Mouse (Mus musculus): ENCODE measurements at regions not wholly inside any gene's neighbourhood (a gene's known extent, or its start where the extent isn't known, plus 50 kb on each side); places are given as distances from the start of the nearest gene placed in this dataset.

- ATAC-seq (ENCODE audit: extremely low read depth, insufficient number of reproducible peaks, low FRiP score, poor library complexity, severe bottlenecking) (no peak), DNase-seq (ENCODE audit: low spot score) (no peak)
- H3K36me3 ChIP-seq (replicated peaks): no peaks in the 10 kb centered on the region
Observed at GRCm38 (mm10) chr5:100238287-100239036, 78.9 kb upstream of the Tmem150c start.

GRCm38 (mm10) chr5:100237674-100238278 is 78.2 kb upstream of the Tmem150c start:
- H3K9me3 ChIP-seq (replicated peaks): peaks cover 37% of the 10 kb centered on the region
- H3K4me1 ChIP-seq (ENCODE audit: insufficient read depth, low read depth, low read length): no peaks in the 10 kb centered on the region
- no peaks in the 10 kb centered on the region for H3K27me3 ChIP-seq (ENCODE audit: insufficient read depth, low read length)
- TF ChIP-seq GATA1 (IDR thresholded peaks at IDR 0.05; ENCODE audit: borderline replicate concordance, low read length) (no peak), GATA2 (IDR thresholded peaks at IDR 0.05; ENCODE audit: borderline replicate concordance, low read depth, low read length) (no peak), POLR2AphosphoS5 (IDR thresholded peaks at IDR 0.05; ENCODE audit: insufficient replicate concordance, low read depth, low read length) (no peak), TAL1 (conservative IDR thresholded peaks at IDR 0.05; ENCODE audit: low read depth, low read length) (no peak), CTCF (IDR thresholded peaks at IDR 0.05; ENCODE audit: low read depth, low read length) (no peak)
- DNase-seq (ENCODE audit: low spot score) (no peak), ATAC-seq (ENCODE audit: extremely low read depth, insufficient number of reproducible peaks, low FRiP score, poor library complexity, severe bottlenecking) (no peak)
- no peak overlapping the region for H3K4me3 ChIP-seq (ENCODE audit: low read depth, low read length)
- no peaks in the 10 kb centered on the region for H3K36me3 ChIP-seq (replicated peaks)

More at GRCm38 (mm10) chr5:100238287-100239036, 78.9 kb upstream of the Tmem150c start:
- H3K4me1 ChIP-seq (ENCODE audit: insufficient read depth, low read depth, low read length): no peaks in the 10 kb centered on the region
- no peak for TF ChIP-seq GATA1 (IDR thresholded peaks at IDR 0.05; ENCODE audit: borderline replicate concordance, low read length)
- no peak for TF ChIP-seq TAL1 (conservative IDR thresholded peaks at IDR 0.05; ENCODE audit: low read depth, low read length)
- TF ChIP-seq POLR2AphosphoS5 (IDR thresholded peaks at IDR 0.05; ENCODE audit: insufficient replicate concordance, low read depth, low read length): no peak
- peaks cover 35% of the 10 kb centered on the region for H3K9me3 ChIP-seq (replicated peaks)
- no peak overlapping the region for H3K4me3 ChIP-seq (ENCODE audit: low read depth, low read length)
- no peaks in the 10 kb centered on the region for H3K27me3 ChIP-seq (ENCODE audit: insufficient read depth, low read length)

GRCm38 (mm10) chr5:100236277-100236676 is 76.7 kb upstream of the Tmem150c start:
- Histone ChIP-seq H3K27me3 (ENCODE audit: insufficient read depth, low read length) (no peaks in the 10 kb centered on the region), H3K4me1 (ENCODE audit: insufficient read depth, low read depth, low read length) (no peaks in the 10 kb centered on the region), H3K9me3 (replicated peaks) (peaks cover 30% of the 10 kb centered on the region), H3K4me3 (ENCODE audit: low read depth, low read length) (no peak overlapping the region), H3K36me3 (replicated peaks) (no peaks in the 10 kb centered on the region)
- DNase-seq (ENCODE audit: low spot score) (no peak), ATAC-seq (ENCODE audit: extremely low read depth, insufficient number of reproducible peaks, low FRiP score, poor library complexity, severe bottlenecking) (no peak)
- no peak for TF ChIP-seq TAL1 (conservative IDR thresholded peaks at IDR 0.05; ENCODE audit: low read depth, low read length)
- no peak for TF ChIP-seq GATA1 (IDR thresholded peaks at IDR 0.05; ENCODE audit: borderline replicate concordance, low read length)
- TF ChIP-seq CTCF (IDR thresholded peaks at IDR 0.05; ENCODE audit: low read depth, low read length): no peak
- TF ChIP-seq GATA2 (IDR thresholded peaks at IDR 0.05; ENCODE audit: borderline replicate concordance, low read depth, low read length): no peak
- TF ChIP-seq POLR2AphosphoS5 (IDR thresholded peaks at IDR 0.05; ENCODE audit: insufficient replicate concordance, low read depth, low read length): no peak

- ATAC-seq (ENCODE audit: extremely low read depth, insufficient number of reproducible peaks, low FRiP score, poor library complexity, severe bottlenecking) (no peak), DNase-seq (ENCODE audit: low spot score) (no peak)
- no peak for TF ChIP-seq POLR2AphosphoS5 (IDR thresholded peaks at IDR 0.05; ENCODE audit: insufficient replicate concordance, low read depth, low read length)
- no peak for TF ChIP-seq TAL1 (conservative IDR thresholded peaks at IDR 0.05; ENCODE audit: low read depth, low read length)
- no peaks in the 10 kb centered on the region for H3K4me1 ChIP-seq (ENCODE audit: insufficient read depth, low read depth, low read length)
- H3K9me3 ChIP-seq (replicated peaks): peaks cover 28% of the 10 kb centered on the region
- no peaks in the 10 kb centered on the region for H3K36me3 ChIP-seq (replicated peaks)
- no peak overlapping the region for H3K4me3 ChIP-seq (ENCODE audit: low read depth, low read length)
- H3K27me3 ChIP-seq (ENCODE audit: insufficient read depth, low read length): no peaks in the 10 kb centered on the region
Observed at GRCm38 (mm10) chr5:100232076-100232475, 72.5 kb upstream of the Tmem150c start.

- no peak for ATAC-seq (ENCODE audit: extremely low read depth, insufficient number of reproducible peaks, low FRiP score, poor library complexity, severe bottlenecking)
- no peak overlapping the region for H3K4me3 ChIP-seq (ENCODE audit: low read depth, low read length)
- TF ChIP-seq GATA1 (IDR thresholded peaks at IDR 0.05; ENCODE audit: borderline replicate concordance, low read length): no peak
- TF ChIP-seq POLR2AphosphoS5 (IDR thresholded peaks at IDR 0.05; ENCODE audit: insufficient replicate concordance, low read depth, low read length): no peak
- H3K9me3 ChIP-seq (replicated peaks): peaks cover 32% of the 10 kb centered on the region
- H3K36me3 ChIP-seq (replicated peaks): no peaks in the 10 kb centered on the region
- H3K4me1 ChIP-seq (ENCODE audit: insufficient read depth, low read depth, low read length): no peaks in the 10 kb centered on the region
- H3K27me3 ChIP-seq (ENCODE audit: insufficient read depth, low read length): no peaks in the 10 kb centered on the region
- DNase-seq (ENCODE audit: low spot score): no peak
Observed at GRCm38 (mm10) chr5:100231574-100231973, 72.0 kb upstream of the Tmem150c start.

- Histone ChIP-seq H3K36me3 (replicated peaks) (no peaks in the 10 kb centered on the region), H3K4me1 (ENCODE audit: insufficient read depth, low read depth, low read length) (no peaks in the 10 kb centered on the region), H3K9me3 (replicated peaks) (peaks cover 41% of the 10 kb centered on the region), H3K4me3 (ENCODE audit: low read depth, low read length) (no peak overlapping the region), H3K27me3 (ENCODE audit: insufficient read depth, low read length) (no peaks in the 10 kb centered on the region)
- TF ChIP-seq GATA1 (IDR thresholded peaks at IDR 0.05; ENCODE audit: borderline replicate concordance, low read length): no peak
- no peak for TF ChIP-seq CTCF (IDR thresholded peaks at IDR 0.05; ENCODE audit: low read depth, low read length)
- TF ChIP-seq TAL1 (conservative IDR thresholded peaks at IDR 0.05; ENCODE audit: low read depth, low read length): no peak
- no peak for TF ChIP-seq GATA2 (IDR thresholded peaks at IDR 0.05; ENCODE audit: borderline replicate concordance, low read depth, low read length)
- no peak for TF ChIP-seq POLR2AphosphoS5 (IDR thresholded peaks at IDR 0.05; ENCODE audit: insufficient replicate concordance, low read depth, low read length)
- DNase-seq (ENCODE audit: low spot score): no peak
- no peak for ATAC-seq (ENCODE audit: extremely low read depth, insufficient number of reproducible peaks, low FRiP score, poor library complexity, severe bottlenecking)
Observed at GRCm38 (mm10) chr5:100230038-100230437, 70.4 kb upstream of the Tmem150c start.
